Mouse (Mus musculus): ENCODE results near the gene Peak1.

Peak1 gene

DNA sequence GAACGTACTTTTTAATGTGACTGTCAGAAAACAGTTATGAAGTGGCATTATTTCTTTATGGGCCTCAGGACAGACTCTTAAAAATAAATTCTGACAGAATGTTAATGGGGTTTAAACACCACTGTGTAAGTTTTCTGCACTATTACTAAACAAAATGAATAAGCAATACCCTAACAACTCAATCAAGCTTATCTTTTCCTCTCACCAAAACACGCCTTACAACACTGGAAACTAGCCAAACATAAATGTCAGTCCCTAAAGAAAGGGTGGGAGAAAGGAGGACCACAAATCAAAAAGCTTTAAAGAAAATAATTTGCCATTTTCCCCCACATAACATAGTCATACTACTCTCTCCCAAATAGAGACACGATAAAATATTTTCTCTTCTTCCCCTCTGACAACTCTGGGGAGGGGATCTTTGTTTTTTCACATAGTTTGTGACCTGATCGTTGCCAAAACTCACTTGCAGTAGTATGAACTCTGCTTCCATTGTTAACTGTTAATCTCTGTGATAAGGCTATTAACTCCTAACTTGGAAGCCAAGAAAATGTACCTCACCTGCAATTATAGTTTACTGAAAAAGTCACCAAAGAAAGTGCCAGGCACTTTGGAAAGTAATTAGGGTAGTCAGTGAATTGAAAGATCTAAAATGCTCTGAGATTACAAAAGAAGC is 1.8 kb downstream of the Peak1 start:
- peak; percentile 63 for DNase-seq

DNA sequence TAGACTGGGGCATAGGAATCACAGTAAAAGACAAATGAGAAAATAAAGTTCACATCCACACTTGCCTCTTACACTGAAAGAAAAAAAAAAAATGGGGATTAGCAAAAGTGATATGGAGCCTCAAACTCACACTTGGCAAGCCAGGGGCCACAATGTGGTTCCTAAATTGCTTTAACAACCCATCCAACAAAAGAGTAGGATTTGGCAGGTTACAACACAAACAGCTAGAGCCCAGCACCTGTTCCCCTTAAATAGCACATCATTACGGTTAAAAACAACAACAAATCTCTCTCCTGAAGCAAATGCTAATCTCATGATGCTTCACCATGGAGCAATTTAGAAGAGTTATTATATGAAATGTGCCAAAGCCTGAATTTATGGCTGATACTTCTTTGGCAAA is 2.5 kb downstream of the Peak1 start:
- DNase-seq = peak; percentile 90

DNA sequence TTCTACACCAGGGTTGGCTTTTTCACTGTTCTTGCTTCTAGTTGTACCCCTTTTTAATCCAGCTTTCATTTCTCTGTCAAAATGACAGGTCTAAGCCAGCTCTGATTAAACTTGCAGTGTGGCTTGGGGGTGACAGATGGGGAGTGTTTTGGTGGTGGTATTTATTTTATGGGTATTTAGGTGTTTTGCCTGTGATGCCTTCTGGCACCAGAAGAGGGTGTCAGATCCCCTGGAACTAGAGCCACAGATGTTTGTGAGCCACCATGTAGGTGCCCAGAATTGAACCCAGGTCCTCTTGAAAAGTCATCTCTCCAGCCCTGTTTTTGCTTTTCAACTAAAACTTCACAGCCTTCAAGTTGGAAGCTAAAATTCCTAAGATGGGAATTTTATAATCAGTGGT is 3.5 kb downstream of the Peak1 start:
- DNase-seq = peak; percentile 55

DNA sequence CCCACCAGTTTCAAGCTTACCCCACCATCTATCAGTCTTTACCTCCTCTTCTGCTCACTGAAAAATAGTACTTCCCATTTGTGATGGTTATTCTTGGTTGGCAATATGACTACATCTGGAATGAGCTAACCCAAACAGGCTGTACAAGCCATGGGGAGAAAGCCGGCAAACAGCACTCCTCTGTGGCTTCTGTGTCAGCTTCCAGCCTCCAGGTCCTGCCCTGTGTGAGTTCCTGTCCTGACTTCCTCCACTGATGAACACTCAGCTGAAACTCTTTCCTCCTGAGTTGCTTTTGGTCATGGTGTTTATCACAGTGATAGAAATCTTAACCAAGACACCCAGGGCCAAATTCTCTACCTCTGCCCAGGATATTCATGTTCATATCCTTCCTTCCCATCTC is 5.2 kb downstream of the Peak1 start:
- no peak for DNase-seq

DNA sequence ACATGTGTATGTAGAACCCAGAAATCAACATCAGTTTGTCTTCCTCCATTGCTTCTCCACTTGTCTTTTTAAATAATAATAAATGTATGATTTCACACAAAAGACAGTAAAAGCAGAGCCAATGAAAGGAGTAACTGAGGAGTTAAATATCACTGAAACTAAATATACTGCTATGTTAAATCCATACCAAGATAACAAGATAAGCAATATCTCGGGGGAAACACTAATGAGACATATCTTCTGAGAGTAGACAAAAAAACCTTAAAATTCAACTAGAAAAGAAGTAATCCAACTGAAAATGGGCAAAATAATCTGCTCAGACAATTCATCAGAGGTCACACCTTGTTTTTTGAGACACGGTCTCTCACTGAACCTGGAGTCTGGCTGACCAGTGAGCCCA is 7.9 kb downstream of the Peak1 start:
- no peak for DNase-seq

DNA sequence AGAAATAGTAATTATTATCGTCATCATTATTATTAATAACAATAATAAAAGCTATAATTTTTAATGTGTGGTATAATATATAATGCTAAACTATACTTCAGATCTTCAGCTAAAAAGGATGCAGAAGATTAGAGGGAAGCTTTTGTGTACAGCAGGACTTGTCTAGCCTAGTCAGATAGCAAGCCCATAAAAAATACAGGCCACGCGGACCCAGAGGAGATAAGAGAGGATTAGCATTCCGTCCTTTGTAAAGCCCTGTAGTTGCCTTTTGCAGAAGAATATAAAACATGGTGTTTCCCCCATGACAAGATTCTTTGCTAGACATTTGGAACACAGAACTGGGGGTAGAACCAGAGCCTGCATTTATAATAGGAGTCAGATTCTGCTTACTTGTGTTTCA is 13.2 kb downstream of the Peak1 start:
- DNase-seq = no peak

DNA sequence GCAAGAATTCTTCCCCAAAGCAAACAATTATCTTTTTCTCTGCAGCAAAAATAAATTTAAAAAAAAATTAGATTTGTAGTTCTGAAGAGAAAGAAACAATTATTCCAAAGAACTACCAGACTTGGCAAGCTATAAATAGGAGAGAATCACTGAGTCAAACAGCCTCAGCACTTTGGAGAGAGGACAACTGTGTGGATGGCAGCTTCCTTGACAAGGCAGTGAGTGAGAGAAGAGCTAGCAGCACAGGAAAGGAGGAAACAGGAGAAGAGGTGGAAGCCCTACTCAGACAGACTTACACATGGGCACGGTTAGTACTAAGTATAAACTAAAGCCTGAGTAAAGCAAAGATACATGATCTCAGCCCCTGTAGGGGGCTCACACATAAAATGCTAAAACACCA is 21.6 kb downstream of the Peak1 start:
- DNase-seq = no peak

DNA sequence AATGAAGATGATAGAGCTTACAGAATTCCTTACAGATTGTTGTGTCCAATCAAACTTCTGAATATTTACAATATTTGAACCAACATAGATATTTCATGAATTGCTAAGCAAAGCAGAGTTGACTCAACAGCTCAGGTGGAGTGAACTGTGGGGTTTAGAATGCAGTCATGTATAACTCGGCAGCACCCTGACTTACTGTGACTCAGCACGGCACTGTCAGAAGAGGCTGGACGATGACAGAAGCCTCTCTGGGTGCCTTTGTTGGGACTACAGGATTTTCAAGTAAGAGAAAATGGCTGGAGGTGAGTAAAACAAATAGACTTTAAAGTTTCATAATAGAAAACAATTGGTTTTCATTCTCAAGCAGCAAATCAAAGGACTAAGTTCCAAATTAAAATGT is 25.0 kb downstream of the Peak1 start:
- no peak for DNase-seq

DNA sequence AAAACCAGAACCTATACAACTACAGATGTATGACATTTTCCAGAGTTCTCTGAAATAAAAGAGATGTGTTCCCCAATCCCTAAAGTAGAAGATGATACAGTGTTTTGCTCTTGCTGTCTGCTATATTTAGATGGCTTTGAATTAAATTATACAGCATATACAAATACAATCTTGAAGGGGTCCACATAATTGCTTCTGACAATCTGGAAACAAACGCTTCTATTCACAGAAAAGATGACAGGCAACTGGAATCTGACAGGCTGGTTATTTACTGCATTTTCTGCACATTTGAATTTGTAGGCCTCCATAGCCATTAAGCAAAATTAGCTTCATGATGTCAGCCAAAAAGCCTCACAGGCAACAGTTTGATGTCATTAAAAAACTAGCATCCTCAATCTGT is 35.1 kb downstream of the Peak1 start:
- DNase-seq = no peak

DNA sequence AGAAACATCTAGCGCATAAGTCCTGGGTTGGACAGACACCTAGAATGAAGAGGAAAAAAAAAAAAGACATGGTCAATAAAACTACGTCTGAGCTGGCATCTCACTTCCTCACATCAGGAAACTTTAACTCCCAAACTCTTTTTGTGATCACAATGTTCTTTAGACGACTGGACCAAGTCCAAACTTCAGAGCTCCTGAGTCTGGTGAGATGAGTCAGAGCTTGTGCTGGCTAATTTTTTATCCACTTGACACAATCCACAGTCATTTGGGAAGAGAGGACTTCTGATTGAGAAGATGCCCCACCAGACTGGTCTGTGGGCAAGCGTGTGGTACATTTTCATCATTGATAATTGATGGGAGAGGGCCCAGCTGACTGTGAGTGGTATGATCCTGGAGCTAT is 43.5 kb downstream of the Peak1 start:
- DNase-seq = peak; percentile 50

DNA sequence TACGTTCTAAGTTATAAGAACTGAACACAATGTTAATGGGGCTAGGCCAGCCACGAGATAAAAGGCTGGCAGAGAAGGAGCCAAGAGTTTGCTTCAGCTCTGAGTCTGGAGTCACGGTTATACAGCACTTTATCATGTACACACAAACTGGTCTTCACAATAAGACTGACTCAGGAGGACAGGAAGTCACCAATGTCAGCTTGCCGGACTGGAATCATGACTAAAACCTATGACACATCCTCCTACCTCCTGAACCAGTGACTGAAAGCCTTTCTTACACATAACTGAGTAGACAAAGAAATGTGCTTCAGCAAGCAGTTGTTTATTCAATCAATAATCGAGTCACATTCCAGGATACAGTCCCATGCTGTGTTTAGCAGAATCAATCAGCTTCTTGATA is 47.2 kb downstream of the Peak1 start:
- DNase-seq = no peak

DNA sequence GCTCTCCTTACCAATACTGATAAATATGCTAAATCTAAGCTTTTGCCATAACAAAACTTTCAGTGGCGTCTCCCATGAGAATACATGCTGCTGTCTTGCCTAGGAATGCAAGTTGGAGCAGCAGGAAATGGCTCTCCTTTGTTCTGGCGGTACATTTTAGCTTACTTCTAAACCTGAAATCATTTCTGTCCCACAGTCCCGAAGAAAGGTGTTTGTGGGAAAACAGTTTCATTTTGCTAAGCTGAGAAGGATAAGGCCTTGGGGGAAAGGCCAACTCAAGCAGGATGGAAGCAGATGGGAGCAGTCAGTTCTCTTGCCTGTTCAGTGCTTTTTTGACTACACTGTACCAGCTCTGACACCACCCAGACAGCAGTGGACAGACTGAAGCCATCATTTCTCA is 49.1 kb downstream of the Peak1 start:
- DNase-seq = no peak

DNA sequence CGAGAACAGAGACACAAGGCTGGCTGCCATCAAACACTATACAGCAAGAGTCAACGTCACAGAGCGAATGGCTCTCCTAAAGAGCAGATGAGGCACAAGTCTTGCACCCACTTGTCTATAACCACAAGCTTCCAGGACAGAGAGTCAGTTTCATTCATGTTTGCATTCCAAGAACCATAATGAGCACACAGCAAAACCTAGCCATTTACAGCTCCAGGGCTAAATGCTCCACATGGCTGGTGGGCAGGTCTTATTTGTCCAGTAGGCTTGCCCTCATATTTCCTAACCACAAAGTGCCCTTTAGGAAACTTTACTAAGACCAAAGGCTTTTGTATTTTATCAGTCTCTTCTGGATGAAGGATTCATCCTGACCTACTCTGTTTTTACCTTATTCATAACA is 54.6 kb downstream of the Peak1 start:
- no peak for DNase-seq

DNA sequence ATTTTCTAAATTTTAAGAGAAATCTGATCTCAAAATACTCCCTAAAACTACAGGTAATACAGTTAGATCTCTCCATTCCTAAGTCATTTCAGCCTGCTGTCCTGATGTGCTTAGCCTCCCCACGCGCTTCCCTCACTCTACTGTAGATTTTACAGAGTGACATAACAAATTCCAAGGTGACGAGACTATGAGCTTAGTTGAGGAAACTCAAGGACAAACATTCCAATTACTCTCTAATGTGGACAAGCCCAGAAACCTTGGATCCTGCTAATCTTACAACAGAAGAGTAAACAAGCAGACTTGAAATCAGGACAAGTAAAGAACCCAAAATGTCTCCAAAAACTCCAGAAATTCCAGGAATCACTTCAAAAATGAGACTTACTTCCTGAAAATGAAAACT is 58.6 kb downstream of the Peak1 start:
- no peak for DNase-seq

DNA sequence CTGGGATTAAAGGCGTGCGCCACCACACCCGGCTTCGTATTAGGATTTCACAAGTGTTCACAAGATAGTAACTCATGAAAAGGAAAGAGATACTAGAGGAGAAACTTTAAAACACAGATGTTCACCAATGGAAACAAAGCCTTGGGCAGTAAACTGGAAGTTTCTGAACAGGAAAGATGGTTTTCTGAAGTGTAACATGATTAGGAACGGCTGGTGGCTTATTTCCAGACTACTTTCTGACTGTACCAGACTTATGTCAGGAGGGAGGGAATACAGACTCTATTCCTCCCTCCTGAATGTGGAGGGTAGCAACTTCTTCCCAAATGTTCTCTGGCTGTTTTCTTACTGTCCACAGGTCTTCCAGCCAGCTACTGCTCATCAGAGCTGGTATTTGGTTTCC is 62.7 kb downstream of the Peak1 start:
- DNase-seq = no peak

DNA sequence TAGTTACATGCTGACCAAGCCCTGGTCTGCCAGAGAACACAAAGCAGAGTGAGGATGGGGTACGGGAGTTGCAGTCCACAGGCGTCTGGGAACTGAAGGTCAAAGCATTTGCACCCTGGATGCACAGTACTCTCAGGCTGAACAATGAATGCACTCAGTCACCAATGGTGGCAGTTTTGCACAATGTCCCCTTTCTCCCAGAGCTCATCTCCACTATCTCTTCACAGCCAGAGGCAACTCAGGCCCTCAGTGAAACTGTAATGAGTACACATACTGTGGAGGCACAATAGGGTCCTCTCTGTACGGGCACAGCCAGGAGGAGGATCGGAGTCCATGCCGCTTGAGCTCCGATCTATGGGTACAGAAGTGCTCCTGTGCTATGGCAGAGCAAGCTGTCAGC is 71.5 kb downstream of the Peak1 start:
- DNase-seq = no peak

DNA sequence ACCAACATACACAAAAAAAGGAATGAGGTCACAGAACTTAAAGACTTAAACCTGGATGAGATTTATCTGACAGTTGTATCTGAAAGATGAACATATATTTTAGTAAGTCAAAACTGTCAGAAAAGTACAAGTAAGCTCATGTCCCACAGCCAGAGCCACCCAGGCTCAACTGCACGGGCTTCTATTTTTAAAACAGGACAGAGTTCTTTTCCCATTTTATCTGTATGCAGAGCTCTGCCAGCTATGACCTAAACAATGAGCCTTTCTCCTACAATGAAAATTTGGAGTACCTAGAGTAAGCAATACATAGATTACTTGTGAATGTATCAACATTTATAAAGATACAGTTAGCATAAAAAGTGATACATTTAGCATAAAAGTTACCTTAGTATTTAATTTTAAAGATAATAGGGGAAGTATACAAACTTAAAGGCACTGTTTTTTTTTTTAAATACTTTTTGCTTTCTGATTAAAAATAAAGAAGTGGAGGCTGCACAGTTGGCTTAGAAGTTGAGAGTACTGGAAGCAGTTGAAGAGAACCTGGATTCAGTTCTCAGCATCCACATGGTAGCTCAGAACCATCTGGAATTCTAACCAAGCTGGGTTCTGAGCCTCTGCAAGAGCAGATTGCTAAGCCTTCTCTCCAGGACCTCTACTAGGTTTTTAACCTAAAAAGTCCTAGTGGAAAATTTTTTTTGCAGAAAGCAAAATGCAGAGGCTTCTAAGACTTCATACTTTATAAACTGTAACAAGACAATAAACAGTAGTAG is 78.3 kb downstream of the Peak1 start:
- DNase-seq = peak; percentile 37

DNA sequence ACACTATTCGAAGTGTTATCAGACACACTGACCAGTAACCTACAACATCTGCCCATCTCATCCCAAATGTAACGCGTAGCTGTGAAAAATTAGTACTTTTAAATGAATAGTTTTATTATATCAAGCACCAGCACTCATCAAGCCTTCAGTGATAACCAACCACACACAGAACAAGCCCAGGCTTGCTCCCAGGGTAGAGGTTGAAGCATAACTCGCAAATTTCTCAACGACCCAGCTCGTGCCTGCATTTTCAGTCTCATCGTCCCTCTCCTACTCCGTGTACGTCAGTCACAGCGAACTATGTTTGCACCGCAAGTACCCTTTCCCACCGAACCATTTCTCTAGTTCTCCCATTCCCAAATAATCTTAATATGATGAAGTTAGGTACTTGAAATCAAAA is 83.5 kb downstream of the Peak1 start:
- no peak for DNase-seq

DNA sequence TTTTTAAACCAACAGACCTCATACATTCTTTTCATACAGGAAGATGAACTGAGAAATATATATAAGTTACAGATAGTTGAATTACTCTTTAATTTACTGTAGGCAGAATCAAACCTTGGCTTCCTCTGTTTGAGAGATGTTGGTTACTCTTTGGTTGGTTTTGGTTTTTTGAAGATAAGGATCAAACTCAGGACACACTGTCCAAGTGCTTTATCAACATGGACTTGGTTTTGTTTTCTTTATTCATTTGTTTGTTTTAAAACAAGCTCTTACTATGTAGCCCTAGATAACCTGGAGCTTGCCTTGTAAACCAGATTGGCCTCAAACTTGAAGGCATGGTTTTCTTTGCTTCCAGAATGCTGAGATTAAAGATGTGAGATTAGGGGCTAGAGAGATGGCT is 85.1 kb downstream of the Peak1 start:
- DNase-seq = no peak

DNA sequence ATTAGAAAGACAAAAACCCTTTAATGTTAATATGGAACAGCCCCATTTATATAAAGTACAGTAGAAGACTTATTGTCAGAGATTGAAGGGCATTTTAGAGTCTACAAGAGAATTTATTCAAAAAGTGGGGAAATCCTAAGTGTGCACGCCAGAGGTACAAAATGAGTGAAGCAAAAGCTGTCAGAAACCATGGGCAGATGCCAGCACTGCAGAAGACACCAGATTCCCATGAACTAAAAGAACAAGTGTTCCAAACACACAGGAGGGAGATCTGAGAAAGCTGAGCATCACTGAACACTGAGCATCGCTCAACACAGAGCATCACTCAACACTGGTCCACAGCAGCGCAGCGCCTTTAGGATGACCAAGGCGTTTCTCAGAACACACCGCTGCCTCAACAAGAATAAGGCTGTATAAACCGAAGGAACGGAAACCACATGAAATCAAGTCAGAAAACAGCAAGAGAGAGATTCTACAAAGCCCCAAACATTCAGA is 91.3 kb downstream of the Peak1 start:
- peak; percentile 42 for DNase-seq

DNA sequence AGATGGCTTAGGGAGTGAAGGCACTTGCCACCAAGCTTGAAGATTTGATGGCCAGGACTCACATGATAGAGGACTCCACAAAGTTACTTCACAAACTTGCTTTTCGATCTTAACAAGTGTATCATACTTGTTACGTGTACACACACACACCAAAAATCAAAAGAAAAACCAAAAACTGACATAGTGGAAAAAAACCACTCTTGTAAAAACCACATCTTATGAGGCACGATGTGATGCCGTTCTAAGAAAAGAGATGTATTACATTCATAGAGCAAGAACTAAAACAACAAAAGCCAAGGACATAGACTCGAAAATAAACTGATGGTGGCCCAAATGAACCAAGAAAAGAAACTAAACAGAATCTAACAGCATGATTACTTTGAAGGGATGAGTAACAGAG is 92.1 kb downstream of the Peak1 start:
- no peak for DNase-seq

DNA sequence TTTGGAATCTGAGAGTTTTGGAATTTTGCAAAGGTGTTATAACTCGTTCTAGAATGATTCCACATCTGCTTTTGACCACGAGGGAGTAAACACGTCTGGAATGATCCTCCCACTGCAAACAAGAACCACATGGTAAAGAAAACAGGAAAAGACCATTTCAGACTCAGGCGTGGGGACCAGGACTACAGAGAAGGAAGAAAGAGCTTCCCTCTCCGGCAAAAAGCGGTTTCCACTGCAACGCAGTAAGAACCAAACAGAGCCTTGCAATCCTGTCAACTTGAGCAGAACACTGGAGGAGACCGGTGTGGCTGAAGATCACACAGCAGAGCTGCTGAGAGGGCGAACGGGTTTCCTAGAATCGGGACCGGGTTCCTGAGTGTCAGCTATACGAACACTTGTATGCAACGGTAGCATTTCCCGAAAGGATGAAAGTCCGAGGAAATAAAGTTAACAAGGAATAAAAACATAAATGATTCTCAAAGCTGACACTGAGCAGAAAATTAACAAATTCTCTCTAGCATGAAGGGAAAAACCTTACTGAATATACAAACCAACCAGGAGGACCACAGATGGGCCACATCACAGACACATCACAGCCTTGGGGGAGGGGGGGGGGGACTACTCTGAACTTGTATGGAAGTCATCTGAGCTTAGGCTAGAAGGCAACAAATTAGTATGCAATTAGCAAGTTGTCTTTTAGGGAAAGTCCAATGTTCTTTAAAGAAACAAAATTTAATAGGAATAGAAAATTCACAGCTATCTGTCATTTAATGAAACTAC is 93.1 kb downstream of the Peak1 start:
- no peak for DNase-seq

DNA sequence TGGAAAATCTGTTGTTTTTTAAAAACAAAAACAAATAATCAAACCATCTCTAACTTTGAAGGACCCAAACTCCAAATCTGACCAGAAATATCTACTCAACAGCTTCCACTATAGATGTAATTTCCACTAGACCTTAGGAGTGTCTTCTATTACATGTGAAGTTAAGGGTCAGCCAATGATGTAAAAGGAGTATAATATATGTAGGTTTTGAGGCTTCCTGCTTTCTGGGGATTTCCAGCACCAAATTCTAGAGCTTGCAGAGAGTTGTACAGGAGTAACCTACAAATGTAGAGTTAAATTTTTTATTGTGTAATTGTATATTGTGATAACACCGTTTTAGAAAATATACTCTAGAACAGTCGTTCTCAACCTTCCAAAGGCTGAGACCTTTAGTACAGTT is 96.6 kb downstream of the Peak1 start:
- no peak for DNase-seq

DNA sequence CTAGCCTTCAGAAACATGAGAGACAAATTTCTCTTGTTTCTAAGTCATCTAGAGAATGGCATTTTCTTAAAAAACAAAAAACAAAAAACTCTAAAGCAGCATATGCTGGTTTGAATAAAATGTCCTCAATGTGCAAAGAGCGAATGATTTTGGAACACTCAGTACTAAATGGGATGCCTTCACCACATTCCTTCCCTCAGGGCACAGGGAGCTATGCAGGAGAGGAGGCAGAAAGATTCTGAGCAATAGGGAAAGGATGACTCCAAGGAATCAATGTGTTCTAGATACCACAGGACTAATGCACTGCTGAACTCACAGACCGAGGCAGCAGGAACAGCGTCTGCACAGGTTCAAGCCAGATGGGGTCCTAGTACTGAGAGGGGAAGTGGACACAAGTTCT is 103.5 kb downstream of the Peak1 start:
- DNase-seq = no peak

Data from cerebellum, adult 9-10 months (tissue).